ENCODE assay signal across 15 mouse cellular contexts in genomic region chr6:87068209-87068608, GRCm38 (mm10). TPM values are rescaled to one million over a fixed set of nuclear protein-coding genes. Genes with fewer than 3 reads are reported as not detected.
"Had no signal": no experiment of that assay in that cellular context is flagged by ENCODE, and none has a peak within 500 bp of the region (broad histone marks: within the 10 kb centered on the region; RNA-seq: fewer than 3 reads in every experiment).

No protein-coding gene starts in this region.

- H3K27me3 ChIP-seq: intestine, embryonic 15.5 days; liver, embryonic 15.5 days; midbrain, embryonic 12.5 days had no signal

- H3K4me3 ChIP-seq: intestine, embryonic 15.5 days; left cerebral cortex, adult 2 months; limb, embryonic 10.5 days; liver, embryonic 15.5 days; midbrain, embryonic 12.5 days had no signal

- H3K9ac ChIP-seq: intestine, embryonic 15.5 days; liver, embryonic 15.5 days; midbrain, embryonic 12.5 days had no signal

- ATAC-seq: midbrain, embryonic 16.5 days had no signal

- H3K9me3 ChIP-seq: intestine, embryonic 15.5 days; limb, embryonic 10.5 days; liver, embryonic 15.5 days; midbrain, embryonic 12.5 days had no signal

- DNase-seq: kidney, adult 18-20 months; kidney, postnatal 10 days; kidney, postnatal 4 days; right cerebral cortex, postnatal 14 days had no signal

- H3K27ac ChIP-seq: intestine, embryonic 15.5 days; left cerebral cortex, adult 2 months; limb, embryonic 10.5 days; liver, embryonic 15.5 days; midbrain, embryonic 12.5 days had no signal

- H3K4me1 ChIP-seq: intestine, embryonic 15.5 days; limb, embryonic 10.5 days; midbrain, embryonic 12.5 days had no signal

- H3K4me2 ChIP-seq: intestine, embryonic 15.5 days; liver, embryonic 15.5 days; midbrain, embryonic 12.5 days had no signal

RNA-seq across cellular contexts. Expression of gene D6Ertd527e, which starts 36.3 kb away (rescaled TPM):
- total RNA-seq: layer of hippocampus, adult 8-10 months; layer of hippocampus, postnatal 14 days; left cerebral cortex, adult 2 months; left cerebral cortex, postnatal 14 days; megakaryocyte-erythroid progenitor cell, adult 5-6 weeks had no signal
- polyA plus RNA-seq: liver, embryonic 15.5 days; midbrain, embryonic 12.5 days; neural tube, embryonic 14.5 days had no signal
